Mouse (Mus musculus) lung, embryonic 14.5 days (tissue): Measurements from ENCODE around the gene Mmaa. TPM values are rescaled to one million over a fixed set of nuclear protein-coding genes. Genes with fewer than 3 reads are reported as not detected.

Experiments
- ATAC-seq: fragments of 200-750 bp; cut with Nextera tagmentation; 2 replicates; pipeline ENCODE4 v1.8.0; 2017; ENCODE audit warnings: mild to moderate bottlenecking, moderate TSS enrichment, moderate library complexity; ENCODE audit not compliant: insufficient read depth
- DNase-seq: peaks from one replicate; pipeline ENCODE4 v3.0.0-alpha.2; 2015
- H3K27ac ChIP-seq: fragments of 300-500 bp; sonication (generic); 2 replicates; pipeline ENCODE4 v1.5.1; 2014; ENCODE audit warnings: low read depth, mild to moderate bottlenecking, moderate library complexity
- H3K27me3 ChIP-seq: fragments of 300-500 bp; sonication (generic); 2 replicates; pipeline ENCODE4 v1.6.1; 2014; ENCODE audit warnings: low read length, control low read depth; ENCODE audit not compliant: insufficient read depth
- H3K36me3 ChIP-seq: fragments of 300-500 bp; sonication (generic); 2 replicates; pipeline ENCODE4 v1.6.1; 2014; ENCODE audit warnings: control low read depth; ENCODE audit not compliant: insufficient read depth
- H3K4me1 ChIP-seq: fragments of 300-500 bp; sonication (generic); 2 replicates; pipeline ENCODE4 v1.6.1; 2014; ENCODE audit warnings: antibody characterized with exemption, control low read depth; ENCODE audit not compliant: insufficient read depth
- H3K4me2 ChIP-seq: fragments of 300-500 bp; sonication (generic); 2 replicates; pipeline ENCODE4 v1.6.1; 2014; ENCODE audit warnings: mild to moderate bottlenecking
- H3K4me3 ChIP-seq: fragments of 300-500 bp; sonication (generic); 2 replicates; pipeline ENCODE4 v1.5.1; 2014; ENCODE audit warnings: low read depth, low read length
- H3K9ac ChIP-seq: fragments of 300-500 bp; sonication (generic); 2 replicates; pipeline ENCODE4 v1.6.1; 2014
- H3K9me3 ChIP-seq: fragments of 300-500 bp; sonication (generic); 2 replicates; pipeline ENCODE4 v1.6.1; 2016; ENCODE audit warnings: low read depth, low read length, control low read depth
- CTCF ChIP-seq: IDR thresholded peaks from 2 replicates; pipeline ENCODE4 v1.5.1; 2016; ENCODE audit warnings: antibody characterized with exemption, low read depth
- WGBS: fragments of 180-500 bp; shearing (Covaris S2); extraction: QIAGEN DNeasy Blood & Tissue Kit; methylation state at CpG from one replicate; pipeline ENCODE4 v1.1.7; 2014; 5-methylcytosine and 5-hydroxymethylcytosine counted together
- polyA plus RNA-seq: library from polyadenylated mRNA; unstranded; fragments of >200 nt; fragmentation: Nextera tagmentation; extraction: Ambion mirVana; gene quantifications from 2 replicates; pipeline ENCODE4 v1.2.1, GENCODE M21; 2014

Mmaa gene
- polyA plus RNA-seq, 1 experiment from 2014 or later: 9.9 TPM

DNA sequence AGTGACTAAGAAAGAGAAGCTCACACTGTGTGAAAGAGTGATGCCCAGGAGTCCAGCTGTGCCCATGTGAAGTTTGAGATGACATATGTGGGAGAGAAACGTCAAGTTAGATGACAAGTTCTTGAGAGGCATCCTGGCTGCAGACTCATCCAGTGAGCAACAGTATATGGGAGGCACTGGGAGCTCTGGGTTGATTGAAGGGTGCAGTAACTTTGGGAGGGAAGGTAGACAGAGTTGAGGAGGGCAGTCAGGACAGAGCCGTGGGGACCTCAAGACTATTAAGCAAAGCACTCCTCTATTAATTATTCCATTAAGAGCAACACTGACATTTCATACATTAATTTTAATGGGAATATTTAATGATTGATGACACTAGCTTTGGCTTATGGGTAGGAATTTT is 35.0 kb upstream of the Mmaa start:
- ATAC-seq (no peak), DNase-seq (no peak)
- Histone ChIP-seq H3K9me3 (no peaks in the 10 kb centered on the region), H3K9ac (no peak overlapping the region), H3K27me3 (no peaks in the 10 kb centered on the region), H3K4me1 (0 out of 2 replicates have a peak, but pooled peaks cover 6% of the 10 kb centered on the region), H3K4me2 (no peak overlapping the region), H3K36me3 (no peaks in the 10 kb centered on the region), H3K27ac (no peak overlapping the region), H3K4me3 (no peak overlapping the region)
- no peak for TF ChIP-seq CTCF
- WGBS: 69% methylated on average over 2 of the region's 2 CpGs

DNA sequence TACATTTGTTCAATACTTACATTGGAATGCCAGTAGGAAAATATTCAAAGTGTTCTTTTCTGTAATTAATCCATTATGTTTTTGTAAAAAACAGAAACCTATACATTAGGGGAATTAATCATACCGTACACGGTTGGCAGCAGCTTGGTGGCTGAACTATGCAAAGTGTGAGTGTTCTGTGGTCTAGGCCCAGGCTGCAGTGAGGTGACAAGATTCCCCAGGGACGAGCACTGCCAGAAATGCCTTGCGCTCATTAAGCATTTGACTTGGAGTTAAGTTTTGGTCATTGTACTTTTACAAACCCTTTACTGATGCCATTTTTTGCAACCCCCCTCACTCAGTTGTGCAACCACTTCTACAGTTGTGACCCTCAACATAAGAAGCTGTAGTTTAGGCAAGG is 34.4 kb upstream of the Mmaa start:
- DNase-seq: no peak
- TF ChIP-seq CTCF: no peak
- Histone ChIP-seq H3K4me2 (no peak overlapping the region), H3K36me3 (no peaks in the 10 kb centered on the region), H3K9me3 (no peaks in the 10 kb centered on the region), H3K27ac (no peak overlapping the region), H3K9ac (no peak overlapping the region), H3K4me1 (0 out of 2 replicates have a peak, but pooled peaks cover 6% of the 10 kb centered on the region), H3K4me3 (no peak overlapping the region), H3K27me3 (no peaks in the 10 kb centered on the region)
- ATAC-seq: no peak
- 79% methylated on average over 4 of the region's 4 CpGs for WGBS

DNA sequence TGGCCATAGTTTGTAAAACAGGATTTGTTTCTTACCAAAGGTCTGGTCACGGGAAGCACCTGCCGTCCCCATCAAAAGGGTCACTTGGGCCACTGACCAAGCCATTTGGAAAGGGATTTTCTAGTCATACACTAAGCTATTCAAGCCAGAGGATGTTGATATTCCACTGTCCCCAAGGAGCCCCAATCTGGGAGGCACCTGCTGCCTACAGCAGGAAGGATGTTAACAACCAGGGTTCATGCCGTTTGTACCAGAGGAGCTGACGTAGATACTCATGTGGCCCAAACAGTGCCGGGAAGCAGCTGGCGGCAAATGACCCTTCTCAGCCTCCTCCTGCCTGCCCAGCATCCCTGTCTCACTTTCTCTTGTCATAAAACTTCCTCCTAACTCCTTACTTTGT is 30.8 kb upstream of the Mmaa start:
- Histone ChIP-seq H3K27ac (no peak overlapping the region), H3K4me3 (no peak overlapping the region), H3K27me3 (no peaks in the 10 kb centered on the region), H3K9ac (no peak overlapping the region), H3K36me3 (no peaks in the 10 kb centered on the region), H3K9me3 (no peaks in the 10 kb centered on the region), H3K4me2 (no peak overlapping the region), H3K4me1 (0 out of 2 replicates have a peak, but pooled peaks cover 6% of the 10 kb centered on the region)
- peak; percentile 11 for DNase-seq
- no peak for TF ChIP-seq CTCF
- 74% methylated on average over 6 of the region's 6 CpGs for WGBS
- no peak for ATAC-seq

- Histone ChIP-seq H3K4me2 (no peak overlapping the region), H3K4me1 (0 out of 2 replicates have a peak, but pooled peaks cover 6% of the 10 kb centered on the region), H3K36me3 (no peaks in the 10 kb centered on the region), H3K4me3 (no peak overlapping the region), H3K9me3 (no peaks in the 10 kb centered on the region), H3K27ac (no peak overlapping the region), H3K9ac (no peak overlapping the region), H3K27me3 (no peaks in the 10 kb centered on the region)
- 70% methylated on average over 5 of the region's 5 CpGs for WGBS
- ATAC-seq: no peak
- TF ChIP-seq CTCF: no peak
- DNase-seq: no peak
Measured at GRCm38 (mm10) chr8:79324928-79325327, 30.2 kb upstream of the Mmaa start.

GRCm38 (mm10) chr8:79324036-79324435 is 29.3 kb upstream of the Mmaa start:
- no peak overlapping the region for H3K9ac ChIP-seq
- no peak overlapping the region for H3K4me3 ChIP-seq
- no peak overlapping the region for H3K27ac ChIP-seq
- 49% methylated on average over 3 of the region's 3 CpGs for WGBS
- no peaks in the 10 kb centered on the region for H3K9me3 ChIP-seq
- no peaks in the 10 kb centered on the region for H3K36me3 ChIP-seq
- H3K27me3 ChIP-seq: no peaks in the 10 kb centered on the region
- DNase-seq (no peak), ATAC-seq (no peak)
- H3K4me1 ChIP-seq: 0 out of 2 replicates have a peak, but pooled peaks cover 6% of the 10 kb centered on the region
- H3K4me2 ChIP-seq: no peak overlapping the region
- no peak for TF ChIP-seq CTCF

GRCm38 (mm10) chr8:79323121-79323520 is 28.4 kb upstream of the Mmaa start:
- no peak overlapping the region for H3K9ac ChIP-seq
- H3K27me3 ChIP-seq: no peaks in the 10 kb centered on the region
- H3K4me2 ChIP-seq: no peak overlapping the region
- 46% methylated on average over 7 of the region's 7 CpGs for WGBS
- no peak overlapping the region for H3K4me3 ChIP-seq
- H3K9me3 ChIP-seq: no peaks in the 10 kb centered on the region
- H3K36me3 ChIP-seq: no peaks in the 10 kb centered on the region
- ATAC-seq: no peak
- no peak for TF ChIP-seq CTCF
- no peak overlapping the region for H3K27ac ChIP-seq
- peak; percentile 37 for DNase-seq
- H3K4me1 ChIP-seq: 0 out of 2 replicates have a peak, but pooled peaks cover 6% of the 10 kb centered on the region

- DNase-seq (no peak), ATAC-seq (no peak)
- Histone ChIP-seq H3K36me3 (no peaks in the 10 kb centered on the region), H3K9ac (no peak overlapping the region), H3K4me3 (no peak overlapping the region), H3K4me1 (no peaks in the 10 kb centered on the region), H3K4me2 (no peak overlapping the region), H3K27me3 (no peaks in the 10 kb centered on the region), H3K27ac (no peak overlapping the region), H3K9me3 (no peaks in the 10 kb centered on the region)
- WGBS: 53% methylated on average over 2 of the region's 2 CpGs
- no peak for TF ChIP-seq CTCF
Measured at GRCm38 (mm10) chr8:79310801-79311200, 16.1 kb upstream of the Mmaa start.

DNA sequence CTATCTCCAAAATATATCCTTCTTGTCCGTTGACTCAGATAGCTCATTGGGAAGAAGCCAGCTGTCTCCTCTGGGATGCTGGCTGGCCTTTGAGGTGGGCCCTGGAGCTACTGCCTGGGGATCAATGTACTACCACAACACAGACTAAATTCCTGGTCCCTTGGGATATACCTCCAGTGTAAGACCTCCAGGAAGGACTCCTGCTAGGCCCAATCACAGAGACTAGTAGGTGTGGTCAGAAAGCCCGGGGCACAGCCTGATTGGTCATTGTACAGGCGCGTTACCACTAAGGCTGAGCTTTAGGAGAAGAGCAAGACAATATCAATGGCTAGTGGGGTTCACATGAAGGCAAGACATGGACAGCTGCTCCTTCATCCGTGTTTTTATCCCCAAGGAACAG is 11.2 kb upstream of the Mmaa start:
- TF ChIP-seq CTCF: no peak
- no peak overlapping the region for H3K9ac ChIP-seq
- H3K27ac ChIP-seq: no peak overlapping the region
- H3K9me3 ChIP-seq: no peaks in the 10 kb centered on the region
- no peaks in the 10 kb centered on the region for H3K36me3 ChIP-seq
- ATAC-seq (no peak), DNase-seq (no peak)
- no peaks in the 10 kb centered on the region for H3K4me1 ChIP-seq
- H3K27me3 ChIP-seq: no peaks in the 10 kb centered on the region
- no peak overlapping the region for H3K4me3 ChIP-seq
- WGBS: 65% methylated on average over 5 of the region's 5 CpGs
- no peak overlapping the region for H3K4me2 ChIP-seq
